Mouse (Mus musculus): ENCODE results near the gene Xrra1.
"Not testable (repeated sequence)": the region's sequence is repeated elsewhere in the genome, so short reads cannot be mapped to it uniquely, and the experiment has no call there.

- not testable (repeated sequence) for TF ChIP-seq EP300, CTCF (IDR thresholded peaks at IDR 0.05; ENCODE audit: low read depth)
Measured at GRCm38 (mm10) chr7:99818181-99818725, 40.7 kb upstream of the Xrra1 start.

Data from liver, embryonic 14.5 days (tissue).